Mouse (Mus musculus) brown adipose tissue, adult 24 weeks (tissue): ENCODE measurements around the gene Atp6ap1. TPM values are rescaled to one million over a fixed set of nuclear protein-coding genes. Genes with fewer than 3 reads are reported as not detected.

Experiments used
- H3K27ac ChIP-seq: fragments of 200-500 bp; replicated peaks from 2 replicates; pipeline ENCODE4 v1.5.1; 2012; ENCODE audit warnings: low read depth, mild to moderate bottlenecking, low read length
- H3K4me1 ChIP-seq: fragments of 200-500 bp; 2 replicates; pipeline ENCODE4 v1.6.1; 2012; ENCODE audit warnings: low read length, mixed read lengths; ENCODE audit not compliant: control insufficient read depth, insufficient read depth, insufficient read length
- H3K4me3 ChIP-seq: fragments of 200-500 bp; 2 replicates; pipeline ENCODE4 v1.5.1; 2012; ENCODE audit warnings: low read depth, mild to moderate bottlenecking, low read length, moderate library complexity; ENCODE audit not compliant: insufficient read depth
- polyA plus RNA-seq: library from polyadenylated mRNA; stranded (reverse); fragments of >200 nt; gene quantifications from 2 replicates; pipeline ENCODE4 v1.2.4, GENCODE M21; 2012; ENCODE audit not compliant: missing spikeins, insufficient read depth, insufficient read length

Atp6ap1 gene
- polyA plus RNA-seq = 84.3 and 85.2 TPM in 2 replicates

DNA sequence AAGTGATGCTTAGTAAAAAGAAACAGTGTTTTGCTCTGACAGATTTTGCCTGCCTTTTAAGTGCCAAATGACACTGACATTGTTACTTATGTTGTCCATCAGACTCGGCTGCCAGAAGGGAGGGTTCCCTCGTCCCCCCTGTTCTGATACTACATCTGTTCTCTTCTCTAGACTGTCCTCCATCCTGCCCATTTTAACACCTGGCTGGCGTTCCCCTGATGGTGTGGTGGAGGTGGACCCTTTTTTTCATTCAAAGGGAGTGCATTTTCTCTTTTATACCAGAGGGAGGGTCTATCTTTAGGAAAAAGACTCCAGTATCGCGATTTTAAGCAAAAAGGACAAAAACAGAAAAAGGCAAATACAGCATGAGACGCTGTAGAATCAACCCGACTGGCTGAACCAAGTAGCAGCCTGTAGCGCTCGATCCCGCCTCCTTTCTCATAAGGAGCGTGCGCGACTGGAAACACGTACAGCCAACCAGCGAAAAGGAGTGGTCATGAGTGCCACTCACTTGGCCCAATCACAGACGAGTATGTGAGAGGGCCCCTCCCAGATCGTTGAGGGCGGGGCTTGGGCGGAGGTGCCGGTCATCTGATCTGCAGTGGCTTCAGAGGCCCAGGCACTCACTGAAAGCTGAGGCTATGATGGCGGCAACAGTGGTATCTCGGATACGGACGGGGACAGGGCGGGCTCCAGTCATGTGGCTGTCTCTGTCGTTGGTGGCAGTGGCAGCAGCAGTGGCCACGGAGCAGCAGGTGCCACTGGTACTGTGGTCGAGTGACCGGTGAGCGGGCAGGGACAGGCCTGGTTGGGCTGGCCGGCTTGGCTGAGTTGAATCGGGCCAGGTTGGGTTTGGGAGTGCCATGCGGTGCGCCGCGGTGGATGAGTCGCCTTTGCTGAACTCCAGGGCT, at the start of gene Atp6ap1:
Gene Atp6ap1, plus strand, starts transcription at position 560 of the 911 bp plus-strand sequence.
- Histone ChIP-seq H3K4me1 (no peaks in the 10 kb centered on the region), H3K27ac (peak within 1 kb of the TSS; percentile 84), H3K4me3 (peak within 1 kb of the TSS; percentile 86)

- Histone ChIP-seq H3K27ac (peak overlapping the region; percentile 77), H3K4me1 (no peaks in the 10 kb centered on the region), H3K4me3 (peak overlapping the region; percentile 65)
Measured at GRCm38 (mm10) chrX:74248651-74249050, 48.2 kb upstream of the Atp6ap1 start.

GRCm38 (mm10) chrX:74249615-74250014, 47.3 kb upstream of the Atp6ap1 start, which contains the start of gene Flna:
Gene Flna (minus strand): TSS chrX:74249820.
- Histone ChIP-seq H3K4me1 (no peaks in the 10 kb centered on the region), H3K4me3 (peak within 1 kb of the TSS; percentile 65), H3K27ac (peak within 1 kb of the TSS; percentile 77)

DNA sequence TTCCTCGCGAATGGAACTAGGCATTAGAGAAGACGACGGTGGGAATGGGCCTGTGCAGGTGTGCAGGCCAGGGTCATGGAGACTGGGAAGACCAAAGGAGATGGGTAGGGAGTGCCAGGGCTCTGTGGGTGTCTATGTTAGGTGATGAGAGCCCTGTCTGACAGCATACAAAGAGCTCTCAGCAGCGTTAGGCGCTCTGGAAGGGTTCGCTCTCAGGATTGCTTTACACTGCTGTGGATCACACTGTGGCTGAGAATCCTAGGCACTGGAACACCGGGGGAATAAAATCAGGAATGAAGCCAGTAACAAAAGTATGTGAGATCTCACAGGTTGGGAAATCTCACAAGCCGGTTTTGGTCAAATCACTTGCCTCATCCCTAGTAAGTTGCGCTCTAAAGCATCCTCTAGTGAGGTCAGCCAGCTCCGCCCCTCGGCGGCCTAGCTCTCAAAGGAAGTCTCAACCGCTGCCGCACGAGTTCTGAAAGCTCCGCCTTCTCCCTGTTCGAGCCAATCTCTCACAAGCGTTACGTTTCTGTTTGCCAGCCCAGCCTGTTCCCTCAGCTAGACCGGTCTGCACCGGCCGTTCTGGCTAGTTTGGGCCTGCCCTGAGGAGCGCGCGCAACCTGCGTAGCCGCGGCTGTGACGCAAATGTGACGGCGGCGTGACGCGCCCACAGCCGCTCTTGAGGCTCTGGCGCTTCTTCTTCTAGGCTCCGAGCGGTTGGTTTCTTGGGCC, 42.6 kb upstream of the Atp6ap1 start, which contains the start of gene Emd:
Gene Emd, plus strand, starts transcription at position 535 of the 735 bp plus-strand sequence.
- Histone ChIP-seq H3K4me1 (peaks cover 3% of the 10 kb centered on the region; the same call in 1 of the 2 replicates), H3K27ac (peak within 1 kb of the TSS; percentile 93), H3K4me3 (peak within 1 kb of the TSS; percentile 88)

GRCm38 (mm10) chrX:74254888-74255565, 41.9 kb upstream of the Atp6ap1 start:
- peak overlapping the region; percentile 88 for H3K4me3 ChIP-seq
- peaks cover 3% of the 10 kb centered on the region; the same call in 1 of the 2 replicates for H3K4me1 ChIP-seq
- peak overlapping the region; percentile 93 for H3K27ac ChIP-seq

- H3K4me1 ChIP-seq = peaks cover 3% of the 10 kb centered on the region; the same call in 1 of the 2 replicates
- no peak overlapping the region for H3K27ac ChIP-seq
- no peak overlapping the region for H3K4me3 ChIP-seq
Measured at GRCm38 (mm10) chrX:74257746-74258145, 39.2 kb upstream of the Atp6ap1 start.

DNA sequence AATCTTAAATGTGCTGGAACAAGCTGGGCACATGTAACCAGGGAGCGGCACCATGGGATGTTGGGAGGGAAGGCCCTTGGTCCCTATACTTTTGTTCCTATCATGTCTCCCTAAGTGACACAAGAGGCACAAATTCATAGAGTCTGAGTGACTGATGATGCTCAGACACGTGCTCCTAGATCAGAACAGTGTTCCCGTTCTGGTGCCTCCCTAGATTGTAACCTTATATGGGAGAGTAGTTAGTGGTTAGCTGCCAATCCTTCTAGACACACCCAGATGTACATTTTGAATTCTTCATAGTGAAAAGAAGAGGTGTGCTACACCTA, 27.2 kb upstream of the Atp6ap1 start:
- Histone ChIP-seq H3K4me3 (peak overlapping the region; percentile 64), H3K4me1 (no peaks in the 10 kb centered on the region), H3K27ac (peak overlapping the region; percentile 98)

DNA sequence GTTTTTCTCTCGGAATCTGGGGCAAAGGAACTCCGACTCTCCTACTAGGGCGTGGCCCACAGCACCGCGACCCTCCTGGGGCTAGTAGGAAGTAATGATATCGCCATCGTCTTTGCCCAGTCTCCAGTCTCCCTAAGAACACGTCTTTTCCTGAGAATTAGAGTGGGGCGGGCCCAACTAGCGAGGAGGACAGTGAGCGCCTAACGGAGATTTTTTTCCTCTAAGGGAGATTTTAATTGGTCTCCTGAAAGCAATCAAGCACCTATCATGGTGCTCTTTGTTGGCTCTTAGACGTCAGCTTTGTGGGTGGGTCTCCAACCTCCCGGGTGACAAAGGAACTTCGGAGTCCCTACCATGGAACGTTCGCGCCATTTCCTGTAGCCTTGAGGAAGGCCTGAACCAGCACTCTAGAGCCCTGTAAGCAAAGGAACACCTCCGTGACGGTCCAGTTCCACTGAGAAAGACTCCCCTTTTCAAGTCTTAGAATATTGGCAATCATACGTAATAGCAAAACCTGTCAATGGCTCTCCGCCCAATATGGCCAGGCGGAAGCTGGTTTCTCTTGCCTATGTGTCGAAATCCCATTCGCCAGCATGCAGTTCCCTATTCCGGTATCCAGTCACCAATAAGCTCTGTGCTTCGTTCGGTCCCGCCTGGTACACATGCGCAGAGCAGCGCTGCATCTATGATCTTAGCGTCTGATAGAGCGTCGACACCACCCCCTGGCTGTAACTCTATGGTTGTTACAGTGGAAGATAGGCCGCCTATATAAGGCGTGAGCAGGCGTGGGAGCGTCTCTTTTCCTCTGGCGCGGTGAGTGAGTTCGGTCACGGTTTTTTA, 26.6 kb upstream of the Atp6ap1 start, which contains the start of gene Rpl10:
Gene Rpl10, plus strand, starts transcription at position 751 of the 840 bp plus-strand sequence.
- Histone ChIP-seq H3K27ac (peak within 1 kb of the TSS; percentile 100), H3K4me3 (peak within 1 kb of the TSS; percentile 78), H3K4me1 (no peaks in the 10 kb centered on the region)

DNA sequence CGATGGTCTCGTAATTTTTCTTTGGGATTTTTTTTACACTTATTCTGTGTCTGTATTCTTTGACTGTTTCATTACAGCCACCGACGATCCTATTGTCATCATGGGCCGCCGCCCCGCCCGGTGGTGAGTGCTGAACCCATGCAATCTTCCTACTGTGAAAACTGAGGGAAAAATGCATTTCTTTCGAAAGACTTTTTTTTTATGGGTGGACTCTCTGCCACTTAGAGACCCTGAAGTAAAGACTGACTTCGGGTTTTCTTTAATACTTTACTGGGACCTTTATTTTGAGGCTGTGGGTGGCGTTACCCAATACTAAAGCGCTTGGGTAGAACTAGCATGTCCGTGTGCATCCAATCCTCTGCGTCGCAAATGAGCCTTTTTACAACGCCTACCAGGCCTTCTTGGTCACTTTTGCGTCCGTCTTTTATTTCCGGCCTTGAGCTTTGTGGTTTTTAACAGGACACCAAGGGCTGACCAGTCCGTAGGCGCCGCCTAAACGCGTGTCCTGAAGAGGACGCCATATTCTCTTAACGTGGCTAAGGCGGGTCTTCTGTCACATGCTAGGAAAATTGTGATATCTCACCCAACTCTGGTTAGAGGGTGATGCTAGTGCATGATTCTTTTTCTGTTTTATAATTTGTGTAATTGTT, 25.9 kb upstream of the Atp6ap1 start:
- Histone ChIP-seq H3K4me3 (peak overlapping the region; percentile 74), H3K27ac (peak overlapping the region; percentile 77), H3K4me1 (no peaks in the 10 kb centered on the region)

DNA sequence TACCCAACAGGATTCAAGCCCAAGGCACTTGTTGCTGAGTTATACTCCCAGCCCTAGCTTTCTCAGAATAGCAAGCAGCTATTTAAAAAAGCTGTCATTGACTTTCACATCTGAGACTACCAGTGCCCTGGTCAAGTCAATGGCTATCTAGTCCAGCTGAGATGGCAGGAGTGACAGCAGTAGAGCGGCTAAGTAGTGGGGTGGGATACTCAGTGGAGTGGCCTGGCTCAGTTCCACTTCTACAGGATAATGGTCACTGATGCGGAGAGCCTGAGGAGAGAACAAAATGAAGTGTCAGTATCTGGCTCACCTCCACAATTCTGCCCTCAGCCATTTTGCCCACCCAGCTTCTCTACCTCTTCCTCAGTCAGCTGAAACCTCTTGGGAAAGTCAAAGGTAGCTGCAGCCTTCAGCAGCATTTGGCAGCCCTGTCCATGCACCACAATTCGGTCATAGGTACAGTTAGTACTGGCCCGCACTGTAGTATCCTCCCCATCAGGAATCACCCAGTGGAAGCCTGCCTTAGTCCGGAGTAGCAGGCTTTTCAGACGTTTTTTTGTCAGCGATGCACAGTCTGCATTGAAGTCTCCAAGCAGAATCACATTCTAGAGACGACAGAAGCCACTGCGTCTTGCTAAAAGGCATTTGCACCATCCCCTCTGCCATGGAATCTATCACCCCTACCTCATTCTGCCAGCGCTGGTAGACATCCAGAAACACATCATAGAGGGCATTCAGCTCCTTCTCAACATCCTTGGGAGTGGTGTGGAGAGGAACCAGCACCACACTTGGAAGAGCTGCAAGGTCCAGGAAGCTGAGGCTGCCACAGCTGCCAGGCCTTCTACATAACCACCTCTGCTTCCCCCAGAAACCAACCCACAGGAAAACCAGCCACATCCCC, 23.2 kb upstream of the Atp6ap1 start:
- Histone ChIP-seq H3K4me1 (no peaks in the 10 kb centered on the region), H3K27ac (no peak overlapping the region), H3K4me3 (no peak overlapping the region)

DNA sequence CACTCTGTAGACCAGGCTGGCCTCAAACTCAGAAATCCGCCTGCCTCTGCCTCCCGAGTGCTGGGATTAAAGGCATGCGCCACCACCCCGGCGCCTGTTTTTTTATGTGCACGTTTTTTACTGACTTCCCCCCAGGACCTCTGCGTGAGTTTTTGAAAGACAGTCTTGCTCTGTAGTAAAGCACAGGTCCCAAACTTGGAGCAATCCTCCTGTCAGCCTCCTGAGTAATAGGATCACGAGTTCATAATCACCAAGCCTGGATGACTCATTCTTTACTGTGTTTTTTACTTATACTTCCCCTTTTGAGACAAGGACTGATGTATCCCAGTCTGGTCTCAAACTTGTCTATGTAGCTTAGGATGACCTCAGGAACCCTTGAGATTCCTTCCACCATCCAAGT, 19.0 kb upstream of the Atp6ap1 start:
- no peak overlapping the region for H3K4me3 ChIP-seq
- H3K4me1 ChIP-seq = no peaks in the 10 kb centered on the region
- no peak overlapping the region for H3K27ac ChIP-seq

GRCm38 (mm10) chrX:74281041-74281731, 15.7 kb upstream of the Atp6ap1 start:
- Histone ChIP-seq H3K27ac (peak overlapping the region; percentile 76), H3K4me1 (no peaks in the 10 kb centered on the region), H3K4me3 (peak overlapping the region; percentile 85)
